Mouse (Mus musculus) kidney, adult 2 months (tissue): Measurements from ENCODE around the gene Vmn1r124. TPM values are rescaled to one million over a fixed set of nuclear protein-coding genes. Genes with fewer than 3 reads are reported as not detected.
"Not testable (repeated sequence)": the region's sequence is repeated elsewhere in the genome, so short reads cannot be mapped to it uniquely, and the experiment has no call there.

Experiments
- DNase-seq: peaks from one replicate; pipeline ENCODE4 v3.0.0; 2021
- H3K27ac ChIP-seq: fragments of 200-500 bp; 2 replicates; pipeline ENCODE4 v1.5.1; 2012; ENCODE audit warnings: low read depth, low read length, control low read depth, inconsistent platforms; ENCODE audit not compliant: insufficient read depth
- H3K27me3 ChIP-seq: fragments of 200-500 bp; replicated peaks from 2 replicates; pipeline ENCODE4 v1.6.1; 2012; ENCODE audit warnings: mild to moderate bottlenecking, moderate library complexity, low read length, inconsistent platforms; ENCODE audit not compliant: control insufficient read depth, insufficient read depth
- H3K36me3 ChIP-seq: fragments of 200-500 bp; 2 replicates; pipeline ENCODE4 v1.6.1; 2012; ENCODE audit warnings: mild to moderate bottlenecking, moderate library complexity, low read length, inconsistent platforms; ENCODE audit not compliant: control insufficient read depth, insufficient read depth
- H3K4me1 ChIP-seq: fragments of 200-500 bp; 2 replicates; pipeline ENCODE4 v1.6.1; 2011; ENCODE audit warnings: low read length; ENCODE audit not compliant: control insufficient read depth, insufficient read depth
- H3K4me3 ChIP-seq: fragments of 200-500 bp; 2 replicates; pipeline ENCODE4 v1.5.1; 2011; ENCODE audit warnings: mild to moderate bottlenecking, low read depth, low read length, control low read depth; ENCODE audit not compliant: insufficient read depth
- WGBS: fragments of 180-500 bp; shearing (Covaris S2); methylation state at CpG from one replicate; pipeline ENCODE4 v1.1.7; 2018; 5-methylcytosine and 5-hydroxymethylcytosine counted together
- polyA plus RNA-seq: library from polyadenylated mRNA; depleted of rRNA; stranded (reverse); fragments of >200 nt; gene quantifications from 2 replicates; pipeline ENCODE4 v1.2.3, GENCODE M21; 2012; rRNA removed

The Vmn1r124 gene
- not detected in 2 replicates for polyA plus RNA-seq

DNA sequence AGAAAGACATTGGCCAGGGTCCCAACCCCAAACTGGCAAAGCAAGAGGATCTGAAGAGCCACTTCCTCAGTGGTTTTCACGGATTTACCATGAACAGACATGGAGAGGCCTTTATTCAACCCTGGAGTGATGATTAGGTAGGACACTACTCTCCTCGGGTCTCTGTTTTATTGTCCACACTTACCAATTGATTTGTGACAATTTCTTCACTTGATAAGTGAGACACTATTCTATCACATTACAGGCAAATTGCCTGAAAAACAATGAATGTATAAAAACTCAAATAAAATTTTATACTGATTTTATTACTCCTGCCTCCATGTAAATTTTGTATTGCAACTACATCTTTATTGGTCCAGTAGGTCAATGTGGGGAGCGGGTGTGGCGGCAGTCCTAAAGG lies at the start of gene Vmn1r124:
Vmn1r124 (minus strand) TSS at position 101 of the 400 bp plus-strand sequence.
- H3K36me3 ChIP-seq, DNase-seq, H3K27ac ChIP-seq, H3K27me3 ChIP-seq, H3K4me3 ChIP-seq, H3K4me1 ChIP-seq: not testable (repeated sequence)
- 63% methylated on average over 4 of the region's 4 CpGs for WGBS

DNA sequence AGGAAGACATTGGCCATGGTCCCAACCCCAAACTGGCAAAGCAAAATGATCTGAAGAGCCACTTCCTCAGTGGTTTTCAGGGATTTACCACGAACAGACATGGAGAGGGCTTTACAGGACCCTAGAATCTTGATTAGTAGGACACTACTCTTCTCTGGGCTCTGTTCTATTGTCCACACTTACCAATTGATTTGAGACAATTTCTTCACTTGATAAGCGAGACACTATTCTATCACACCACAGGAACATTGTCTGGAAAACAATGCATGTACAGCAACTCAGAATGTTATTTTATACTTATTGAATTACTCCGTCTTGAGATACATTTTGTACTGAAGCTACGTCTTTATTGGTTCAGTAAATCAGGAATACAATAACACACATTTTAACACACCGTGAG lies 41.0 kb upstream of the Vmn1r124 start, which contains the start of gene Vmn1r126:
Vmn1r126 (minus strand) TSS at position 101 of the 400 bp plus-strand sequence.
- not testable (repeated sequence) for H3K36me3 ChIP-seq, H3K4me1 ChIP-seq, H3K4me3 ChIP-seq, DNase-seq, H3K27ac ChIP-seq, H3K27me3 ChIP-seq
- no CpG with 5 or more reads among the region's 5 CpGs for WGBS

DNA sequence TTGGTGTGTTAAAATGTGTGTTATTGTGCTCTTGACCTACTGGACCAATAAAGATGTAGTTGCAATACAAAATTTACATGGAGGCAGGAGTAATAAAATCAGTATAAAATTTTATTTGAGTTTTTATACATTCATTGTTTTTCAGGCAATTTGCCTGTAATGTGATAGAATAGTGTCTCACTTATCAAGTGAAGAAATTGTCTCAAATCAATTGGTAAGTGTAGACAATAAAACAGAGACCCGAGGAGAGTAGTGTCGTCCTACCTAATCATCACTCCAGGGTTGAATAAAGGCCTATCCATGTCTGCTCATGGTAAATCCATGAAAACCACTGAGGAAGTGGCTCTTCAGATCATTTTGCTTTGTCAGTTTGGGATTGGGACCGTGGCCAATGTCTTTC lies 11.5 kb upstream of the Vmn1r124 start, which contains the start of gene Vmn1r125:
Vmn1r125 (plus strand) TSS at position 301 of the 400 bp plus-strand sequence.
- not testable (repeated sequence) for DNase-seq, H3K27ac ChIP-seq, H3K4me3 ChIP-seq, H3K27me3 ChIP-seq, H3K36me3 ChIP-seq, H3K4me1 ChIP-seq
- 55% methylated on average over 3 of the region's 3 CpGs for WGBS

Other genes with a start within 250 kb of the Vmn1r124 start
- gene Vmn1r119, start 248.2 kb downstream of the Vmn1r124 start, polyA plus RNA-seq = not detected in 2 replicates
- not detected in 2 replicates for gene Vmn1r120, start 206.8 kb downstream of the Vmn1r124 start, polyA plus RNA-seq
- gene Vmn1r121, start 162.1 kb downstream of the Vmn1r124 start, polyA plus RNA-seq = not detected in 2 replicates
- gene Vmn1r122, start 126.5 kb downstream of the Vmn1r124 start, polyA plus RNA-seq = not detected in 2 replicates
- gene Vmn1r123, start 98.4 kb downstream of the Vmn1r124 start, polyA plus RNA-seq = not detected in 2 replicates
- gene Gm5157, start 70.2 kb downstream of the Vmn1r124 start, polyA plus RNA-seq = not detected in 2 replicates
- not detected in 2 replicates for gene Vmn1r125, start 11.6 kb upstream of the Vmn1r124 start, polyA plus RNA-seq
- gene Vmn1r126, start 40.9 kb upstream of the Vmn1r124 start, polyA plus RNA-seq = not detected in 2 replicates
- not detected in 2 replicates for gene Vmn1r127, start 59.2 kb upstream of the Vmn1r124 start, polyA plus RNA-seq
- gene Vmn1r128, start 88.8 kb upstream of the Vmn1r124 start, polyA plus RNA-seq = not detected in 2 replicates
- not detected in 2 replicates for gene Vmn1r129, start 100.7 kb upstream of the Vmn1r124 start, polyA plus RNA-seq
- not detected in 2 replicates for gene Gm6882, start 172.1 kb upstream of the Vmn1r124 start, polyA plus RNA-seq